Mouse (Mus musculus) heart, embryonic 13.5 days (tissue): ENCODE results near the gene Ahrr. TPM values are rescaled to one million over a fixed set of nuclear protein-coding genes. Genes with fewer than 3 reads are reported as not detected.
A peak's percentile ranks its signal among the peaks of the same experiment; 100 is the strongest.

Experiments
- ATAC-seq: fragments of 200-750 bp; cut with Nextera tagmentation; 2 replicates; pipeline ENCODE4 v1.8.0; 2017; ENCODE audit warnings: moderate TSS enrichment; ENCODE audit not compliant: insufficient number of reproducible peaks, low FRiP score, low TSS enrichment; ENCODE audit errors: extremely low read depth
- H3K27ac ChIP-seq: fragments of 300-500 bp; sonication (generic); replicated peaks from 2 replicates; pipeline ENCODE4 v1.5.1; 2015; ENCODE audit warnings: moderate library complexity, mild to moderate bottlenecking, inconsistent platforms
- H3K27me3 ChIP-seq: fragments of 300-500 bp; sonication (generic); replicated peaks from 2 replicates; pipeline ENCODE4 v1.6.1; 2015; ENCODE audit warnings: mild to moderate bottlenecking, inconsistent platforms
- H3K36me3 ChIP-seq: fragments of 300-500 bp; sonication (generic); 2 replicates; pipeline ENCODE4 v1.6.1; 2015; ENCODE audit warnings: mild to moderate bottlenecking, inconsistent platforms
- H3K4me1 ChIP-seq: fragments of 300-500 bp; sonication (generic); 2 replicates; pipeline ENCODE4 v1.6.1; 2015; ENCODE audit warnings: inconsistent platforms
- H3K4me2 ChIP-seq: fragments of 300-500 bp; sonication (generic); 2 replicates; pipeline ENCODE4 v1.6.1; 2015; ENCODE audit warnings: inconsistent platforms, mild to moderate bottlenecking, moderate library complexity
- H3K4me3 ChIP-seq: fragments of 300-500 bp; sonication (generic); 2 replicates; pipeline ENCODE4 v1.5.1; 2015; ENCODE audit warnings: moderate library complexity, mild to moderate bottlenecking, inconsistent platforms
- H3K9ac ChIP-seq: fragments of 300-500 bp; sonication (generic); 2 replicates; pipeline ENCODE4 v1.6.1; 2015; ENCODE audit warnings: inconsistent platforms, mild to moderate bottlenecking, moderate library complexity
- H3K9me3 ChIP-seq: fragments of 300-500 bp; sonication (generic); 2 replicates; pipeline ENCODE4 v1.6.1; 2016; ENCODE audit warnings: inconsistent platforms
- WGBS: fragments of 180-500 bp; shearing (Covaris S2); methylation state at CpG from one replicate; pipeline ENCODE4 v1.1.7; 2015; ENCODE audit warnings: mixed read lengths; 5-methylcytosine and 5-hydroxymethylcytosine counted together
- polyA plus RNA-seq: library from polyadenylated mRNA; unstranded; fragments of >200 nt; fragmentation: Nextera tagmentation; extraction: Ambion mirVana; gene quantifications from 2 replicates; pipeline ENCODE4 v1.2.1, GENCODE M21; 2015

The Ahrr gene
- polyA plus RNA-seq, 1 experiment from 2014 or later, result 0.51 TPM

GRCm38 (mm10) chr13:74300925-74301606 lies 8.9 kb upstream of the Ahrr start:
- Histone ChIP-seq H3K4me1 (no peaks in the 10 kb centered on the region), H3K9me3 (no peaks in the 10 kb centered on the region), H3K4me2 (no peak overlapping the region), H3K27me3 (no peaks in the 10 kb centered on the region), H3K36me3 (peaks cover 41% of the 10 kb centered on the region), H3K27ac (no peak overlapping the region), H3K9ac (no peak overlapping the region), H3K4me3 (no peak overlapping the region)
- 34% methylated on average over 4 of the region's 4 CpGs for WGBS
- ATAC-seq, result no peak

- peaks cover 29% of the 10 kb centered on the region for H3K27me3 ChIP-seq
- H3K9me3 ChIP-seq, result no peaks in the 10 kb centered on the region
- H3K36me3 ChIP-seq, result no peaks in the 10 kb centered on the region
- H3K4me3 ChIP-seq, result no peak overlapping the region
- no peak overlapping the region for H3K27ac ChIP-seq
- WGBS, result 61% methylated on average over 7 of the region's 7 CpGs
- H3K9ac ChIP-seq, result no peak overlapping the region
- no peak overlapping the region for H3K4me2 ChIP-seq
- ATAC-seq, result no peak
- no peaks in the 10 kb centered on the region for H3K4me1 ChIP-seq
Observed at GRCm38 (mm10) chr13:74296376-74296775, 4.2 kb upstream of the Ahrr start.

- 70% methylated on average over 5 of the region's 5 CpGs for WGBS
- Histone ChIP-seq H3K4me2 (no peak overlapping the region), H3K36me3 (no peaks in the 10 kb centered on the region), H3K4me1 (no peaks in the 10 kb centered on the region), H3K27ac (no peak overlapping the region), H3K4me3 (no peak overlapping the region), H3K9me3 (no peaks in the 10 kb centered on the region), H3K9ac (no peak overlapping the region), H3K27me3 (peaks cover 36% of the 10 kb centered on the region)
- ATAC-seq, result no peak
Observed at GRCm38 (mm10) chr13:74289646-74290045, 2.5 kb downstream of the Ahrr start.

GRCm38 (mm10) chr13:74282299-74282698 lies 9.8 kb downstream of the Ahrr start:
- 53% methylated on average over 1 of the region's 2 CpGs for WGBS
- no peaks in the 10 kb centered on the region for H3K36me3 ChIP-seq
- ATAC-seq, result no peak

GRCm38 (mm10) chr13:74275726-74276125 lies 16.4 kb downstream of the Ahrr start:
- H3K4me3 ChIP-seq, result no peak overlapping the region
- 41% methylated on average over 4 of the region's 4 CpGs for WGBS
- no peaks in the 10 kb centered on the region for H3K9me3 ChIP-seq
- H3K4me1 ChIP-seq, result no peaks in the 10 kb centered on the region
- peaks cover 4% of the 10 kb centered on the region; the same call in 1 of the 2 replicates for H3K27me3 ChIP-seq
- no peak overlapping the region for H3K4me2 ChIP-seq
- no peak overlapping the region for H3K27ac ChIP-seq
- no peak for ATAC-seq
- no peak overlapping the region for H3K9ac ChIP-seq
- no peaks in the 10 kb centered on the region for H3K36me3 ChIP-seq

More at GRCm38 (mm10) chr13:74282299-74282698, 9.8 kb downstream of the Ahrr start:
- Histone ChIP-seq H3K4me1 (no peaks in the 10 kb centered on the region), H3K9me3 (no peaks in the 10 kb centered on the region), H3K27ac (no peak overlapping the region), H3K4me2 (no peak overlapping the region), H3K4me3 (no peak overlapping the region), H3K9ac (no peak overlapping the region), H3K27me3 (no peaks in the 10 kb centered on the region)

- Histone ChIP-seq H3K27me3 (0 out of 2 replicates have a peak, but pooled peaks cover under 1% of the 10 kb centered on the region), H3K4me2 (peak overlapping the region; percentile 91), H3K9me3 (no peaks in the 10 kb centered on the region), H3K4me1 (peaks cover 7% of the 10 kb centered on the region), H3K9ac (peak overlapping the region; percentile 83), H3K36me3 (no peaks in the 10 kb centered on the region), H3K4me3 (peak overlapping the region; percentile 62), H3K27ac (no peak overlapping the region)
- WGBS, result 4% methylated on average over 10 of the region's 10 CpGs
- no peak; the same call in 1 of the 2 replicates for ATAC-seq
Observed at GRCm38 (mm10) chr13:74260231-74260992, 31.7 kb downstream of the Ahrr start.

GRCm38 (mm10) chr13:74259460-74260230 lies 32.5 kb downstream of the Ahrr start:
- ATAC-seq, result no peak; the same call in 1 of the 2 replicates
- Histone ChIP-seq H3K4me1 (peaks cover 7% of the 10 kb centered on the region), H3K27me3 (0 out of 2 replicates have a peak, but pooled peaks cover 4% of the 10 kb centered on the region), H3K36me3 (no peaks in the 10 kb centered on the region), H3K27ac (no peak overlapping the region), H3K9ac (peak overlapping the region; percentile 83), H3K4me3 (peak overlapping the region; percentile 62), H3K4me2 (peak overlapping the region; percentile 91), H3K9me3 (no peaks in the 10 kb centered on the region)
- 3% methylated on average over 35 of the region's 35 CpGs for WGBS

- no peak overlapping the region for H3K4me3 ChIP-seq
- no peak overlapping the region for H3K27ac ChIP-seq
- no peak for ATAC-seq
- peaks cover 18% of the 10 kb centered on the region for H3K4me1 ChIP-seq
- no peaks in the 10 kb centered on the region for H3K36me3 ChIP-seq
- no peak overlapping the region for H3K9ac ChIP-seq
- H3K9me3 ChIP-seq, result no peaks in the 10 kb centered on the region
- H3K4me2 ChIP-seq, result no peak overlapping the region
- peaks cover 4% of the 10 kb centered on the region; the same call in 1 of the 2 replicates for H3K27me3 ChIP-seq
Observed at GRCm38 (mm10) chr13:74246494-74246893, 45.6 kb downstream of the Ahrr start.

- Histone ChIP-seq H3K27me3 (peaks cover 4% of the 10 kb centered on the region; the same call in 1 of the 2 replicates), H3K4me1 (peaks cover 18% of the 10 kb centered on the region), H3K9ac (peak overlapping the region; percentile 37; the same call in 1 of the 2 replicates), H3K9me3 (no peaks in the 10 kb centered on the region), H3K4me2 (peak overlapping the region; percentile 62), H3K4me3 (peak overlapping the region; percentile 27), H3K27ac (peak overlapping the region; percentile 13; the same call in 1 of the 2 replicates), H3K36me3 (no peaks in the 10 kb centered on the region)
- ATAC-seq, result peak; percentile 42; the same call in 1 of the 2 replicates
- WGBS, result 58% methylated on average over 4 of the region's 4 CpGs
Observed at GRCm38 (mm10) chr13:74245899-74246231, 46.3 kb downstream of the Ahrr start.

GRCm38 (mm10) chr13:74245214-74245898 lies 46.8 kb downstream of the Ahrr start:
- peaks cover 4% of the 10 kb centered on the region; the same call in 1 of the 2 replicates for H3K27me3 ChIP-seq
- peak overlapping the region; percentile 27 for H3K4me3 ChIP-seq
- H3K9ac ChIP-seq, result peak overlapping the region; percentile 37; the same call in 1 of the 2 replicates
- 21% methylated on average over 17 of the region's 17 CpGs for WGBS
- peak overlapping the region; percentile 13; the same call in 1 of the 2 replicates for H3K27ac ChIP-seq
- ATAC-seq, result peak; percentile 46; the same call in 1 of the 2 replicates
- peak overlapping the region; percentile 62 for H3K4me2 ChIP-seq
- peaks cover 18% of the 10 kb centered on the region for H3K4me1 ChIP-seq
- H3K9me3 ChIP-seq, result no peaks in the 10 kb centered on the region
- H3K36me3 ChIP-seq, result no peaks in the 10 kb centered on the region
